Mouse (Mus musculus) E14TG2a.4 (cell line): ENCODE data around the gene Foxj3.

Source experiments
- H3K27me3 ChIP-seq: 2 replicates; pipeline ENCODE4 v1.6.1; 2014; ENCODE audit warnings: low read length, control low read depth; ENCODE audit not compliant: insufficient read depth
- H3K36me3 ChIP-seq: 2 replicates; pipeline ENCODE4 v1.6.1; 2014; ENCODE audit warnings: low read length, control low read depth; ENCODE audit not compliant: insufficient read depth
- H3K4me1 ChIP-seq: replicated peaks from 2 replicates; pipeline ENCODE4 v1.6.1; 2014; ENCODE audit warnings: low read depth, low read length, control low read depth
- H3K4me3 ChIP-seq: replicated peaks from 2 replicates; pipeline ENCODE4 v1.5.1; 2014; ENCODE audit warnings: mild to moderate bottlenecking, low read length
- H3K9me3 ChIP-seq: 2 replicates; pipeline ENCODE4 v1.6.1; 2014; ENCODE audit warnings: low read length, control low read depth
- CTCF ChIP-seq: conservative IDR thresholded peaks from 2 replicates; pipeline ENCODE4 v1.5.1; 2014; ENCODE audit warnings: low read length
- NANOG ChIP-seq: IDR thresholded peaks from 2 replicates; pipeline ENCODE4 v1.6.1; 2014; ENCODE audit warnings: borderline replicate concordance, low read length, mixed read lengths
- POU5F1 ChIP-seq: IDR thresholded peaks from 2 replicates; pipeline ENCODE4 v1.6.1; 2014; ENCODE audit warnings: low read length, borderline replicate concordance

The Foxj3 gene

DNA sequence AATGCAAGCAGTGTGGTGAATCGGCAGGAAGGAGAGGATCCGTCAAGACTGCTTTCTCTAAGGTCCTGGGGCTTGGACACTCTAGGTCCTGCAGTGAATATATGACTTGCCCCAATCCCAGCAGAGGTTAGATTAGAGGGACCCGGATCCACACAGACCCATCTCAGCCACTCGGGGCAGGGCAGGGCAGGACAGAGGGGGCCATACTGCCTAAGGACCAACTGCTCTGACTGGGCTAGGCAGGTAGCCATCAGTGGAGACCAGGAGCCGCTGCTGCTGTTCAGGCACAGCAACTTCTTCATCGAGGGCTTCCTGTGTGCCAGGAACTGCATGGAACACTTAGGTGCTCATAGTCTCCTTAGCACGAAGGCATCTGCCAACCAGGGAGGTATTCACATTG is 99.9 kb downstream of the Foxj3 start:
- peaks cover 3% of the 10 kb centered on the region; the same call in 1 of the 2 replicates for H3K9me3 ChIP-seq
- H3K4me3 ChIP-seq: no peak overlapping the region
- peaks cover 5% of the 10 kb centered on the region; the same call in 1 of the 2 replicates for H3K27me3 ChIP-seq
- H3K4me1 ChIP-seq: peaks cover 67% of the 10 kb centered on the region
- H3K36me3 ChIP-seq: 0 out of 2 replicates have a peak, but pooled peaks cover 7% of the 10 kb centered on the region
- TF ChIP-seq NANOG (no peak), CTCF (no peak), POU5F1 (no peak)

DNA sequence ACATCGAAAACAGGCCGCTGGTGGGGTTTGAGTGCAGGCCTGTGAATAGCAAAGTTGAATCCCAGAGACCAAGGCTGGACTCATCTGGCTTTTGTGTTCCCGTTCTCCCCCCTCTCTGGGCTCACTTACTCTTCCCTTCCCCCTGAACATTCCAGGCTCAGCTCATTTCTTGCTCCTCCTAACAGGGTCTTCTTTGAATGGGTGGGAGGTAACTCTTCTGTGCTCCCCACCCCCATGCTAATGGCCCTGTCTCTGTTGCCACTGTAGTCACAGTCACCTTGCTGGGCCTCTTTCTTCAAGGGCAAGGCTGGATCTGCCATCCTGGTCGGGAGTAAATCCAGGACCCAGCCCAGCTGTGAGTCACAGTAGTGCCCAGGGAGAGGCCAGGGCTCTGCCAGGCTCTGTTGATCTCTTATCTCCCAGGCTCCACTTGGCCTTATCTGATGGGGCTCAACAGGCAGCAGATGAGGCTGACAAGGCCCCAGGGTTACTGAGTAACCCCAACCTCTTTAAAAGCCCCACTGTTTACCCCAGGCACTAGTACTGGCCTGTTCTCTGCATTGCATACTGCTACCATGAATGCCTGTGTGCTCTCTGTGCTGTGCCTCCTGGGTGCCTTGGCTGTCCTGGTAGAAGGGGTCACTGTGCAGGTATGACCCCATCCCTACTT is 100.5 kb downstream of the Foxj3 start, which contains the start of gene Guca2a:
Gene Guca2a, plus strand, starts transcription at position 529 of the 670 bp plus-strand sequence.
- TF ChIP-seq POU5F1: no peak
- no peak for TF ChIP-seq CTCF
- TF ChIP-seq NANOG: no peak
- Histone ChIP-seq H3K27me3 (peaks cover 5% of the 10 kb centered on the region; the same call in 1 of the 2 replicates), H3K4me1 (peaks cover 61% of the 10 kb centered on the region), H3K36me3 (0 out of 2 replicates have a peak, but pooled peaks cover 6% of the 10 kb centered on the region), H3K9me3 (peaks cover 4% of the 10 kb centered on the region), H3K4me3 (no peak within 1 kb of the TSS)

DNA sequence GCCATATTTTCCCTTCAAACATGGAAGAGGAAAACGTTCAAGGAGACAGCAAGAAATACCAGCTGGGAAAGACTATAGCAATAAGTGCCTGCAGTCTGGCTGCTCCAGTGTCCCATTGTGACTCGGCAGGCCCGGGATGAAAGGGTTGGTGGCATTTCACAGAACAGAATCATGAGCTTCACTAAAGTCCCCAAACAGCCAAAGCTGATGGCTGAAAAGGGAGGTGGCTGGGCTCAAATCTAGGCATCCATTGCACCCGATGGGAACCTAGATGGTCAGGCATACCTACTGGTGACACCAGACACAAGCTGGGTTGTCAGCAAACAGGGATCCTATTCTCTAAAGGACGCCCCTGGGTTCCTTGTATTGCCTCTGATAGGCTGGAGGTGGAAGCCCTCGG is 101.1 kb downstream of the Foxj3 start:
- Histone ChIP-seq H3K9me3 (peaks cover 10% of the 10 kb centered on the region), H3K27me3 (peaks cover 5% of the 10 kb centered on the region; the same call in 1 of the 2 replicates), H3K36me3 (0 out of 2 replicates have a peak, but pooled peaks cover 3% of the 10 kb centered on the region), H3K4me1 (peaks cover 55% of the 10 kb centered on the region), H3K4me3 (no peak overlapping the region)
- no peak for TF ChIP-seq CTCF
- no peak for TF ChIP-seq POU5F1
- TF ChIP-seq NANOG: no peak

DNA sequence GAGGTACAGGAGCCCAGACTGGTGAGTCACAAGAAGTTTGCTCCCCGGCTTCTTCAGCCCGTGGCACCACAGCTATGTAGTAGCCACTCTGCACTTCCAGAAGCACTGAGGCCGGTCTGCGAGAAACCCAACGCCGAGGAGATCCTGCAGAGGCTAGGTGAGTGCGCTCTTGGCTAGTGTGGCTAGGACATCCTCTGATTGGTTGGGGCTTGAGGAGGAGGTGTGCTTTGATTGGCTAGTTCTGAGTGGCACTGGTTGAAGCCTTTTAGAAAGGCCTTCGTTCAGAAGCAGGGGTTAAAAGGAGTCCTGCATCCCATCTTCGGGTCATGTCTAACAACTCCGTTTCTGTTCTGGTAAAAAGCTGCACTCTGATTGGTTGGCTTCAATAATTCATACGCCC is 101.9 kb downstream of the Foxj3 start:
- Histone ChIP-seq H3K36me3 (no peaks in the 10 kb centered on the region), H3K4me3 (no peak overlapping the region), H3K27me3 (peaks cover 5% of the 10 kb centered on the region; the same call in 1 of the 2 replicates), H3K9me3 (peaks cover 16% of the 10 kb centered on the region), H3K4me1 (peaks cover 48% of the 10 kb centered on the region)
- no peak for TF ChIP-seq POU5F1
- no peak for TF ChIP-seq NANOG
- TF ChIP-seq CTCF: no peak

DNA sequence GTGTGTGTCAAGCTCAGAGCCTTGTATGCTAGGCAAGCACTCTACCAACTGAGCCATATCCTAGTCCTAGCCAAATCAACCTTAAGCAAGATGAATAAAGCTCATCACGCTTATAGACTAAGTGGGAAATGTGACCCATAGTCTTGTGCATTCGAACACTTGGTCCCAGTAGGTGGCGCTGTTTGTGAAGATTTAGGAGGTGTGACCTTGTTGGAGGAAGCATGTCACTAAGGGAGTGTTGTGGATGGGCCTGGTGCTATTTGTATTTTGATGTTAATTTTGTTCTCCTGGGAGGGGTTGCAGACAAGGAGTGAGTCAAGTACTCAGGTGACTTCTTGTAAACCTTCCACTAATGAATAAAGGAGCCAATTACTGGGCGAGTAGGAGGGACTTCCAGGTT is 105.9 kb downstream of the Foxj3 start:
- peaks cover 10% of the 10 kb centered on the region for H3K4me1 ChIP-seq
- no peaks in the 10 kb centered on the region for H3K36me3 ChIP-seq
- peaks cover 5% of the 10 kb centered on the region; the same call in 1 of the 2 replicates for H3K27me3 ChIP-seq
- H3K9me3 ChIP-seq: peaks cover 16% of the 10 kb centered on the region
- H3K4me3 ChIP-seq: no peak overlapping the region
- TF ChIP-seq POU5F1 (no peak), CTCF (peak; percentile 12; the same call in 1 of the 2 replicates), NANOG (peak; percentile 60; the same call in 1 of the 2 replicates)

DNA sequence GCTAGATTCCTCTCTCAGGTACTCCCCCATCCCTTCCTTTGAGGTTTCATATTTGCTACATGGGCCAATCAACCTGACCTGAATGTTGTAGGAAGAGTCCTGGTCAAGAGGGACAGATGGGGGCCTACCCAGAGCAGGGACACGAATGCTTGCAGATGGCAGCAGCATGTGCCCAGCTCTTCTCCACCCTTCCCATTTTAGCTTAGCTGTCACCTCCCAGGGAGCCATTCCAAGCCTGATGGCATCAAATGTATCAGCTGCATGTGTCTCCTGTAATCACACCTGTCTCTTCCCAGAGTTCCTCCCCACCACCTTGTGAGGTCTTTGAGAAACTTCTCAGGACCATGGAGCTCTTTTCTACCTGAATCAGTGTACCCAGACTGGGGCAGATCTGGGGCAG is 120.2 kb downstream of the Foxj3 start:
- Histone ChIP-seq H3K36me3 (no peaks in the 10 kb centered on the region), H3K9me3 (peaks cover 10% of the 10 kb centered on the region), H3K4me1 (no peaks in the 10 kb centered on the region), H3K27me3 (peaks cover 27% of the 10 kb centered on the region), H3K4me3 (no peak overlapping the region)
- TF ChIP-seq NANOG (no peak), CTCF (no peak), POU5F1 (no peak)

DNA sequence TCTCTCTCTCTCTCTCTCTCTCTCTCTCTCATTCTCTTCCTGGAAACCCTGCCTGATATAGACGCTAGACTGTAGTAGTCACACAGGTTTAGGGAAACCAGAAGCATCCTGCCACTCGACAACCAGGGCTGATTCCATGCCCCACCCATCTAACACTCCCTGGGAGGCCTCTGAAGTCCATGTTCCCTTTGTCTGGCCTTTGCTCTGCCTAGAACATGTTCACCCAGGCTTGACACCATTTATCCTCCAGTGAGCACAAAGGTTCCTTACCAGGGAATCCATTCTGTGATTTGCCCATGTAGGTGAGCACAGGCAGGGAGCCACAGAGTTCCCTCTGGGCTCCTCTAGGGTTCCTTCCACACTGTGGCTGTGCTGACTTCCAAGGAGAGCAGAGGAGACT is 121.4 kb downstream of the Foxj3 start:
- Histone ChIP-seq H3K27me3 (peaks cover 27% of the 10 kb centered on the region), H3K9me3 (peaks cover 4% of the 10 kb centered on the region)
- no peak for TF ChIP-seq NANOG
- TF ChIP-seq POU5F1: no peak
- no peak for TF ChIP-seq CTCF

DNA sequence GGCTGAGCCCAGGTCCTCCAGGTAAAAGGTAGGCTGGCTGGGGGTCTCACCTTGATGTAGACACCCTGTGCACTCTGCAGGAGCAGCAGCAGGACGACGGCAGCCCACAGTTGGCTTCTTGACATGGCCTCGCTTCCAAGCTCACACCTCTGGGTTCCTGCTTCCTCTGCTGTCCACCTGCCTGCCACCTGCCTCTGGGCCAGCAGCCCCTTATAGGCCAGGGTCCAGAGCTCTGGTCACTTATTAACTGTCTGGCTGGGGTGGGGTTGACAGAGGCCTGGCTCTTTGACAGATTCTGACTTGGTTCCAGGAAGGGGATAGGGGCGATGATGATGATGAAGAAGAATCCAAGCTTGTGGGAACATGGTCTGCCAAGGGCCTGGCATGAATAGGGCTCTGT is 121.9 kb downstream of the Foxj3 start, which contains the start of gene Guca2b:
Gene Guca2b, minus strand, starts transcription at position 224 of the 400 bp plus-strand sequence.
- no peak for TF ChIP-seq CTCF
- no peak for TF ChIP-seq NANOG
- TF ChIP-seq POU5F1: no peak
- Histone ChIP-seq H3K9me3 (no peaks in the 10 kb centered on the region), H3K4me3 (no peak within 1 kb of the TSS), H3K36me3 (no peaks in the 10 kb centered on the region), H3K27me3 (peaks cover 27% of the 10 kb centered on the region), H3K4me1 (no peaks in the 10 kb centered on the region)

More for the DNA sequence above, 121.4 kb downstream of the Foxj3 start:
- H3K4me3 ChIP-seq: no peak overlapping the region
- H3K36me3 ChIP-seq: no peaks in the 10 kb centered on the region
- H3K4me1 ChIP-seq: no peaks in the 10 kb centered on the region
